Comparison of ENCODE assay signal across 41 mouse cellular contexts in the genomic region with DNA sequence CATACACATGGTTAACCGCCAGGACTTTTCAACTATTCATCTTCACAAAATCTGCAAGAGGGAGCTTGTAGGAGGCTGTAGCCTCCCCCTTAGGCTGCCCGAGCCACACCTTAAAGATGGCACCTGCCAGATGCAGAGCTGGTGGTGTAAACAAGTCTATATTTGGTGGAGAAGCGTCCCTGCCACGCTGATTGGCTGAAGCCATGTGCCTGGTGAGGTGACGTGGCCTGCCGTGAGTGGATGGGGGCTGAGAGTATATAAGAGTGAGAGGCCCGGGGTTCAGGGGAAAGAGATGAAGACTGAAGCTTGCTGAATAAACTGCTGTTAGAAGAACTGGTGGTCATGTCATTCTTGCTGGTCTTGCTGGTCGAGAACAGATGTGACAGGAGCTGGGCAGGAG. TPM values are rescaled to one million over a fixed set of nuclear protein-coding genes. Genes with fewer than 3 reads are reported as not detected.
"Had no signal": no experiment of that assay in that cellular context is flagged by ENCODE, and none has a peak within 500 bp of the region (broad histone marks: within the 10 kb centered on the region; RNA-seq: fewer than 3 reads in every experiment).

No protein-coding gene starts in this region.

RNA-seq across cellular contexts. Expression of a gene that starts 10.6 kb away (rescaled TPM):
- total RNA-seq: heart, postnatal 10 days; heart, postnatal 14 days; heart, postnatal 25 days; heart, postnatal 36 days; heart, postnatal 4 days; hematopoietic stem cell, adult 5-6 weeks; hindbrain, postnatal 0 days; layer of hippocampus, adult 18-20 months; layer of hippocampus, adult 2 months; layer of hippocampus, adult 8-10 months; layer of hippocampus, postnatal 10 days; layer of hippocampus, postnatal 14 days; layer of hippocampus, postnatal 25 days; layer of hippocampus, postnatal 36 days; left cerebral cortex, adult 18-20 months; left cerebral cortex, adult 2 months; left cerebral cortex, adult 8-10 months had no signal
- polyA plus RNA-seq: heart, embryonic 12.5 days; heart, embryonic 13.5 days; heart, embryonic 14.5 days; heart, embryonic 15.5 days; heart, embryonic 16.5 days; heart, postnatal 0 days; hindbrain, embryonic 10.5 days; hindbrain, embryonic 11.5 days; hindbrain, embryonic 12.5 days; hindbrain, embryonic 13.5 days; hindbrain, embryonic 14.5 days; hindbrain, embryonic 15.5 days; hindbrain, embryonic 16.5 days; hindbrain, postnatal 0 days; inflammation-experienced regulatory T-cells, adult 6 months; intestine, embryonic 14.5 days; intestine, embryonic 15.5 days; intestine, embryonic 16.5 days; intestine, postnatal 0 days; kidney, adult 2 months; kidney, embryonic 14.5 days; kidney, embryonic 15.5 days; kidney, embryonic 16.5 days; kidney, postnatal 0 days had no signal

RNA-seq across cellular contexts. Expression of a gene that starts 29.6 kb away (rescaled TPM):
- total RNA-seq: heart, postnatal 10 days; heart, postnatal 14 days; heart, postnatal 25 days; heart, postnatal 36 days; heart, postnatal 4 days; hematopoietic stem cell, adult 5-6 weeks; hindbrain, postnatal 0 days; layer of hippocampus, adult 18-20 months; layer of hippocampus, adult 2 months; layer of hippocampus, adult 8-10 months; layer of hippocampus, postnatal 10 days; layer of hippocampus, postnatal 14 days; layer of hippocampus, postnatal 25 days; layer of hippocampus, postnatal 36 days; left cerebral cortex, adult 18-20 months; left cerebral cortex, adult 2 months; left cerebral cortex, adult 8-10 months had no signal
- polyA plus RNA-seq: heart, embryonic 12.5 days; heart, embryonic 13.5 days; heart, embryonic 14.5 days; heart, embryonic 15.5 days; heart, embryonic 16.5 days; heart, postnatal 0 days; hindbrain, embryonic 10.5 days; hindbrain, embryonic 11.5 days; hindbrain, embryonic 12.5 days; hindbrain, embryonic 13.5 days; hindbrain, embryonic 14.5 days; hindbrain, embryonic 15.5 days; hindbrain, embryonic 16.5 days; hindbrain, postnatal 0 days; inflammation-experienced regulatory T-cells, adult 6 months; intestine, embryonic 14.5 days; intestine, embryonic 15.5 days; intestine, embryonic 16.5 days; intestine, postnatal 0 days; kidney, adult 2 months; kidney, embryonic 14.5 days; kidney, embryonic 15.5 days; kidney, embryonic 16.5 days; kidney, postnatal 0 days; large intestine, adult 2 months had no signal

RNA-seq across cellular contexts. Expression of a gene that starts 59.1 kb away (rescaled TPM):
- total RNA-seq: heart, postnatal 10 days; heart, postnatal 14 days; heart, postnatal 25 days; heart, postnatal 36 days; heart, postnatal 4 days; hematopoietic stem cell, adult 5-6 weeks; hindbrain, postnatal 0 days; layer of hippocampus, adult 18-20 months; layer of hippocampus, adult 2 months; layer of hippocampus, adult 8-10 months; layer of hippocampus, postnatal 10 days; layer of hippocampus, postnatal 14 days; layer of hippocampus, postnatal 25 days; layer of hippocampus, postnatal 36 days; left cerebral cortex, adult 18-20 months; left cerebral cortex, adult 2 months had no signal
- polyA plus RNA-seq: heart, embryonic 12.5 days; heart, embryonic 13.5 days; heart, embryonic 14.5 days; heart, embryonic 15.5 days; heart, embryonic 16.5 days; heart, postnatal 0 days; hindbrain, embryonic 10.5 days; hindbrain, embryonic 11.5 days; hindbrain, embryonic 12.5 days; hindbrain, embryonic 13.5 days; hindbrain, embryonic 14.5 days; hindbrain, embryonic 16.5 days; hindbrain, postnatal 0 days; inflammation-experienced regulatory T-cells, adult 6 months; intestine, embryonic 14.5 days; intestine, embryonic 15.5 days; intestine, embryonic 16.5 days; intestine, postnatal 0 days; kidney, adult 2 months; kidney, embryonic 14.5 days; kidney, embryonic 15.5 days; kidney, embryonic 16.5 days; kidney, postnatal 0 days; large intestine, adult 2 months had no signal

RNA-seq across cellular contexts. Expression of a gene that starts 59.8 kb away (rescaled TPM):
- total RNA-seq: heart, postnatal 10 days; heart, postnatal 14 days; heart, postnatal 25 days; heart, postnatal 36 days; heart, postnatal 4 days; hematopoietic stem cell, adult 5-6 weeks; hindbrain, postnatal 0 days; layer of hippocampus, adult 18-20 months; layer of hippocampus, adult 2 months; layer of hippocampus, adult 8-10 months; layer of hippocampus, postnatal 10 days; layer of hippocampus, postnatal 14 days; layer of hippocampus, postnatal 25 days; layer of hippocampus, postnatal 36 days; left cerebral cortex, adult 18-20 months; left cerebral cortex, adult 2 months; left cerebral cortex, adult 8-10 months had no signal
- polyA plus RNA-seq: heart, embryonic 12.5 days; heart, embryonic 13.5 days; heart, embryonic 14.5 days; heart, embryonic 15.5 days; heart, embryonic 16.5 days; heart, postnatal 0 days; hindbrain, embryonic 10.5 days; hindbrain, embryonic 11.5 days; hindbrain, embryonic 12.5 days; hindbrain, embryonic 13.5 days; hindbrain, embryonic 14.5 days; hindbrain, embryonic 15.5 days; hindbrain, embryonic 16.5 days; hindbrain, postnatal 0 days; inflammation-experienced regulatory T-cells, adult 6 months; intestine, embryonic 14.5 days; intestine, embryonic 15.5 days; intestine, embryonic 16.5 days; intestine, postnatal 0 days; kidney, adult 2 months; kidney, embryonic 14.5 days; kidney, embryonic 15.5 days; kidney, embryonic 16.5 days; kidney, postnatal 0 days; large intestine, adult 2 months had no signal
